ENCODE assay signal across 31 mouse cellular contexts in the genomic region with DNA sequence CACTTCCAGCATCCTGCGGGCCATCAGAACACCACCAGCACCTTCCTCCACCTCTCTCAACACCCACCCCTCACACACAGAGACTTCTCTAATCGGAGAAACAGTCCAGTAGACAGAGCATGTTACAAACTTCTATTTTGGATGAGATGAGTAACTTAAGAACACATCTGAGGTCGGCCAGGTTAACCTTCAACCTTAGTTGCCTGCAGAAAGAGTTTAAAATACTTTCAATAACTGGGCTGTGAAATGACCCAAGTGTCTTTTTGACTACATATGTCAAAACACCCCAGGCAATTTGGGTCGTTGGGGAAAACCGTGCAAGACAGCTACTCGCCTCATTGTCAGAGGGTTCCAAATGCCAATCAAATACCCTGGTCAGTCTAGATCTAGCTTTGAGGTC. TPM values are rescaled to one million over a fixed set of nuclear protein-coding genes. Genes with fewer than 3 reads are reported as not detected.
DNase-seq lines count a peak whose midpoint lies in the region; ATAC-seq and TF ChIP-seq lines count a peak whose summit lies in the region.
"Had no signal": no experiment of that assay in that cellular context is flagged by ENCODE, and none has a peak within 500 bp of the region (broad histone marks: within the 10 kb centered on the region; RNA-seq: fewer than 3 reads in every experiment).

No protein-coding gene starts in this region.

- no peak overlapping the region for H3K4me3 ChIP-seq in gastrocnemius, adult 2 months
- H3K4me3 ChIP-seq in kidney, embryonic 14.5 days (ENCODE audit: low read length): no peak overlapping the region
- no peak overlapping the region for H3K4me3 ChIP-seq in embryonic facial prominence, embryonic 10.5 days
- H3K4me3 ChIP-seq: embryonic facial prominence, embryonic 12.5 days; left cerebral cortex, adult 2 months; limb, embryonic 12.5 days; liver, embryonic 15.5 days; lung, embryonic 15.5 days; myocyte; neural tube, embryonic 12.5 days had no signal

- H3K9me3 ChIP-seq in kidney, embryonic 14.5 days (ENCODE audit: control insufficient read depth, low read length): no peaks in the 10 kb centered on the region
- H3K9me3 ChIP-seq in embryonic facial prominence, embryonic 10.5 days: no peaks in the 10 kb centered on the region
- H3K9me3 ChIP-seq: embryonic facial prominence, embryonic 12.5 days; G1E; limb, embryonic 12.5 days; liver, embryonic 15.5 days; lung, embryonic 15.5 days; neural tube, embryonic 12.5 days had no signal

- H3K4me2 ChIP-seq in kidney, embryonic 14.5 days (replicated peaks; ENCODE audit: low read depth, low read length): no peak overlapping the region
- H3K4me2 ChIP-seq: embryonic facial prominence, embryonic 12.5 days; limb, embryonic 12.5 days; liver, embryonic 15.5 days; lung, embryonic 15.5 days; midbrain, embryonic 11.5 days; neural tube, embryonic 12.5 days had no signal

- DNase-seq in gastrocnemius, adult 2 months: no peak
- no peak for DNase-seq in gastrocnemius, adult 18-20 months (ENCODE audit: low spot score)
- peak; percentile 28 for DNase-seq in kidney, adult 18-20 months
- DNase-seq in embryonic facial prominence, embryonic 10.5 days (ENCODE audit: low spot score): peak; percentile 7
- peak; percentile 46 to 48 for DNase-seq in kidney, postnatal 36 days
- no peak for DNase-seq in thymus, postnatal 36 days
- DNase-seq: adrenal gland, postnatal 10 days; cerebellum, adult 8-10 months; cerebellum, postnatal 25 days; forebrain, postnatal 0 days; gastrocnemius, postnatal 14 days; heart, postnatal 14 days; right cerebral cortex, adult 18-20 months; spleen, adult 18-20 months; thymus, adult 2 months; thymus, postnatal 4 days had no signal

- H3K4me1 ChIP-seq in kidney, embryonic 14.5 days (ENCODE audit: control insufficient read depth, insufficient read depth, low read length): peaks cover 5% of the 10 kb centered on the region; the same call in 1 of the 2 replicates
- peaks cover 63% of the 10 kb centered on the region for H3K4me1 ChIP-seq in embryonic facial prominence, embryonic 10.5 days
- H3K4me1 ChIP-seq: liver, embryonic 15.5 days had no signal

- WGBS in kidney, embryonic 14.5 days: 57% methylated on average over 6 of the region's 6 CpGs
- 42% methylated on average over 6 of the region's 6 CpGs for WGBS in embryonic facial prominence, embryonic 10.5 days

- H3K9ac ChIP-seq in kidney, embryonic 14.5 days (ENCODE audit: low read depth, low read length): no peak overlapping the region
- H3K9ac ChIP-seq: embryonic facial prominence, embryonic 12.5 days; forebrain, postnatal 0 days; limb, embryonic 12.5 days; liver, embryonic 15.5 days; lung, embryonic 15.5 days; neural tube, embryonic 12.5 days had no signal

- peak overlapping the region; percentile 91 for H3K27ac ChIP-seq in gastrocnemius, adult 2 months
- no peak overlapping the region for H3K27ac ChIP-seq in kidney, embryonic 14.5 days (ENCODE audit: low read depth, low read length)
- no peak overlapping the region for H3K27ac ChIP-seq in embryonic facial prominence, embryonic 10.5 days (replicated peaks)
- H3K27ac ChIP-seq: embryonic facial prominence, embryonic 12.5 days; left cerebral cortex, adult 2 months; limb, embryonic 12.5 days; liver, embryonic 15.5 days; lung, embryonic 15.5 days; neural tube, embryonic 12.5 days had no signal

- intact Hi-C loops in gastrocnemius, adult 2 months (cut with DNase I): no loop called here

- H3K27me3 ChIP-seq in kidney, embryonic 14.5 days (ENCODE audit: control insufficient read depth, insufficient read depth, low read length): no peaks in the 10 kb centered on the region
- H3K27me3 ChIP-seq in embryonic facial prominence, embryonic 10.5 days (replicated peaks; ENCODE audit: low read depth, poor library complexity, severe bottlenecking): peaks cover 5% of the 10 kb centered on the region
- H3K27me3 ChIP-seq: embryonic facial prominence, embryonic 12.5 days; lung, embryonic 15.5 days; neural tube, embryonic 12.5 days; Patski had no signal

- no peak for TF ChIP-seq CTCF in gastrocnemius, adult 2 months (IDR thresholded peaks at IDR 0.05)

- no peak for ATAC-seq in kidney, embryonic 14.5 days (ENCODE audit: low FRiP score, low TSS enrichment)
- ATAC-seq: forebrain, postnatal 0 days; hindbrain, embryonic 16.5 days; intestine, embryonic 16.5 days; Patski had no signal

- no peaks in the 10 kb centered on the region for H3K36me3 ChIP-seq in kidney, embryonic 14.5 days (ENCODE audit: control insufficient read depth, insufficient read depth, low read length)
- H3K36me3 ChIP-seq in embryonic facial prominence, embryonic 10.5 days (replicated peaks): no peaks in the 10 kb centered on the region
- H3K36me3 ChIP-seq: embryonic facial prominence, embryonic 12.5 days; G1E; limb, embryonic 12.5 days; liver, embryonic 15.5 days; lung, embryonic 15.5 days; neural tube, embryonic 12.5 days had no signal

RNA-seq across cellular contexts. Expression of gene Itgb6, which starts 10.0 kb away (rescaled TPM):
- 10 to 100 TPM; 18.3 to 50.1 TPM for total RNA-seq in gastrocnemius, adult 2 months (2021)
- total RNA-seq in gastrocnemius, adult 18-20 months (2021): 10 to 100 TPM; 38.3 to 44.0 TPM
- polyA plus RNA-seq in kidney, embryonic 14.5 days (2014; fragmentation: Nextera tagmentation; extraction: Ambion mirVana): 3.4 and 8.9 TPM in 2 replicates
- 0.67 and 1.4 TPM in 2 replicates for polyA plus RNA-seq in embryonic facial prominence, embryonic 10.5 days (2016; fragmentation: Nextera tagmentation; extraction: Ambion mirVana)
- total RNA-seq: granulocyte monocyte progenitor cell, adult 5-6 weeks; left cerebral cortex, adult 2 months had no signal
- polyA plus RNA-seq: forebrain, postnatal 0 days; G1E; liver, adult 2 months had no signal

Comparison
In these comparisons a context has a peak if more than half of its experiments do, and no peak if none do; other contexts are left out.
1. DNase-seq: peak in kidney, adult 18-20 months (single experiment), embryonic facial prominence, embryonic 10.5 days (single experiment) and kidney, postnatal 36 days (2 of 2); none in gastrocnemius, adult 2 months (single experiment), gastrocnemius, adult 18-20 months (single experiment) and thymus, postnatal 36 days (0 of 2).